12 mouse cellular contexts compared by ENCODE assay signal in the genomic region with DNA sequence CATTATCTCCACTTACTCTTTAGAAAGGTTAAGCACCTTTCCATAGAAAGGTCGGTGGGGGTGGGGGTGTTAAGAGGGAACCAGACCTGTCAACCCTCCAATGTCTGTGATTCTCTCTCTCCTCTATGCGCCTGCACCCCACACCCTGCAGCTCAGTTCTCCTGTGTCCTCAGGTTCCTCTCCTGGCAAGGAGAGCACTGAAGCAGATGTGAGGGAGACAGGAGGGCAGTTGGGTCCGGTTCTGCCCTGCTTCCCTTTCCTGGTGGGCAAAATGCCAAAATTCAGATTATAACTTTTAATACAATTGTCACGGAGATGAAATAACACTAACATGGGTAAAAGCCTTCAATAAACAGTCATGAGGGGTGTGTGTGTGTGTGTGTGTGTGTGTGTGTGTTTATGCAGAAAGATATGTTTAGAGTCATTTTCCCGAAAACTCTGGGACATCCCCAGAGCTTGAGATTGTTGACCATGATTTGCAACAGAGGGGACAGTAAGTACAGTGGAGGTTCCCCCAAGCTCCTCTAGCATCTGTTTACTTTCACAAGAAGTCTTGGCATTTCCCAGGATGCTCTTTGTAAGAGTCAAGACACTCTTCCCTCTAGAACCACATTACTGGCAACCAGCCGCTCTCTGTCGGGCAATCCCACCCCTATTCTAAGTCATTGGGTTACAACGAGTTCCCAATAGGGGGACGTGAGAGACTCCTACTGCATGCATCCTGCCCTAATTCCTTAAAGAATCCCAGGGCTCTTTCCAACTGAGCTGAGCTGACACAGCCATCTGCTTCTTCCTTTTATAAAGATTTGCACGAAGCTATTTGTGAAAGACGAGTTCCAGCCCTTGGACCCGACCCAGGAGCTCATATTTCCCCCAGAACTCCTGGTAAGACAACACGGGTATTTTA. TPM values are rescaled to one million over a fixed set of nuclear protein-coding genes. Genes with fewer than 3 reads are reported as not detected.
DNase-seq lines count a peak whose midpoint lies in the region; ATAC-seq lines count a peak whose summit lies in the region.
"Had no signal": no experiment of that assay in that cellular context is flagged by ENCODE, and none has a peak within 500 bp of the region (broad histone marks: within the 10 kb centered on the region; RNA-seq: fewer than 3 reads in every experiment).

No protein-coding gene starts in this region.

- no peaks in the 10 kb centered on the region for H3K36me3 ChIP-seq in lung, embryonic 16.5 days (ENCODE audit: control insufficient read depth, insufficient read depth, low read length)
- H3K36me3 ChIP-seq in intestine, embryonic 15.5 days = no peaks in the 10 kb centered on the region
- no peaks in the 10 kb centered on the region for H3K36me3 ChIP-seq in stomach, embryonic 14.5 days (ENCODE audit: control insufficient read depth, insufficient read depth, low read length)

- peaks cover 5% of the 10 kb centered on the region; the same call in 1 of the 2 replicates for H3K4me1 ChIP-seq in lung, embryonic 16.5 days (replicated peaks; ENCODE audit: control insufficient read depth, insufficient read depth, low read length)
- 0 out of 2 replicates have a peak, but pooled peaks cover 3% of the 10 kb centered on the region for H3K4me1 ChIP-seq in intestine, embryonic 15.5 days (replicated peaks)
- 0 out of 2 replicates have a peak, but pooled peaks cover 14% of the 10 kb centered on the region for H3K4me1 ChIP-seq in stomach, embryonic 14.5 days (ENCODE audit: control insufficient read depth, insufficient read depth, low read length)

- H3K9me3 ChIP-seq in lung, embryonic 16.5 days (ENCODE audit: control insufficient read depth, low read length) = no peaks in the 10 kb centered on the region
- no peaks in the 10 kb centered on the region for H3K9me3 ChIP-seq in intestine, embryonic 15.5 days
- no peaks in the 10 kb centered on the region for H3K9me3 ChIP-seq in stomach, embryonic 14.5 days (ENCODE audit: control insufficient read depth, low read depth, low read length)

- H3K4me2 ChIP-seq in lung, embryonic 16.5 days (ENCODE audit: low read depth, low read length) = no peak overlapping the region
- H3K4me2 ChIP-seq in intestine, embryonic 15.5 days (replicated peaks) = no peak overlapping the region
- H3K4me2 ChIP-seq in stomach, embryonic 14.5 days (replicated peaks; ENCODE audit: low read depth, low read length) = 0 out of 2 replicates have a peak overlapping the region, but pooled peaks have one; percentile 14

- peak overlapping the region; percentile 32; the same call in 1 of the 2 replicates for H3K27ac ChIP-seq in lung, embryonic 16.5 days (ENCODE audit: low read length)
- peak overlapping the region; percentile 52; the same call in 1 of the 2 replicates for H3K27ac ChIP-seq in intestine, embryonic 15.5 days
- H3K27ac ChIP-seq in stomach, embryonic 14.5 days (ENCODE audit: low read length) = peak overlapping the region; percentile 82; the same call in 1 of the 2 replicates
- H3K27ac ChIP-seq: liver, embryonic 14.5 days had no signal

- 36% methylated on average over 13 of the region's 13 CpGs for WGBS in lung, embryonic 16.5 days
- 36% methylated on average over 13 of the region's 13 CpGs for WGBS in intestine, embryonic 15.5 days
- WGBS in stomach, embryonic 14.5 days = 33% methylated on average over 13 of the region's 13 CpGs

- H3K4me3 ChIP-seq in lung, embryonic 16.5 days (ENCODE audit: low read length) = no peak overlapping the region
- no peak overlapping the region for H3K4me3 ChIP-seq in intestine, embryonic 15.5 days (replicated peaks)
- no peak overlapping the region for H3K4me3 ChIP-seq in stomach, embryonic 14.5 days (ENCODE audit: low read depth, low read length)

- no peak overlapping the region for H3K9ac ChIP-seq in lung, embryonic 16.5 days (ENCODE audit: low read length)
- no peak overlapping the region for H3K9ac ChIP-seq in intestine, embryonic 15.5 days
- H3K9ac ChIP-seq in stomach, embryonic 14.5 days (replicated peaks; ENCODE audit: low read depth, low read length) = no peak overlapping the region
- H3K9ac ChIP-seq: liver, embryonic 14.5 days had no signal

- peak; percentile 83 for ATAC-seq in lung, embryonic 16.5 days (ENCODE audit: low read depth)
- ATAC-seq in intestine, embryonic 15.5 days = peak; percentile 71
- peak; percentile 74; the same call in 1 of the 2 replicates for ATAC-seq in stomach, embryonic 14.5 days (ENCODE audit: insufficient number of reproducible peaks, insufficient read depth, low FRiP score, low read depth)

- DNase-seq in gastrocnemius, adult 18-20 months (ENCODE audit: low spot score) = peak; percentile 29
- DNase-seq in gastrocnemius, postnatal 25 days = no peak
- DNase-seq in lung, postnatal 25 days (ENCODE audit: low spot score) = no peak
- DNase-seq in urinary bladder, postnatal 25 days (ENCODE audit: low spot score) = no peak
- DNase-seq in retina, postnatal 1 day = no peak
- DNase-seq: adrenal gland, adult 8-10 months; thymus, postnatal 14 days had no signal

- H3K27me3 ChIP-seq in lung, embryonic 16.5 days (ENCODE audit: control insufficient read depth, insufficient read depth, low read depth, low read length) = no peaks in the 10 kb centered on the region
- H3K27me3 ChIP-seq in intestine, embryonic 15.5 days (replicated peaks) = no peaks in the 10 kb centered on the region
- no peaks in the 10 kb centered on the region for H3K27me3 ChIP-seq in stomach, embryonic 14.5 days (ENCODE audit: control insufficient read depth, insufficient read depth, low read length)

RNA-seq across cellular contexts. Expression of a gene that starts 13.5 kb away (rescaled TPM):
- total RNA-seq in gastrocnemius, adult 18-20 months (2021) = under 1 TPM; 0.05 to 0.14 TPM
- total RNA-seq in gastrocnemius, postnatal 25 days (2021) = not detected
- 0.05 TPM in 1 of 2 replicates, not detected in the other for polyA plus RNA-seq in lung, embryonic 16.5 days (2015; fragmentation: Nextera tagmentation; extraction: Ambion mirVana)
- 0.03 TPM in 1 of 2 replicates, not detected in the other for polyA plus RNA-seq in intestine, embryonic 15.5 days (2015; fragmentation: Nextera tagmentation; extraction: Ambion mirVana)
- polyA plus RNA-seq in stomach, embryonic 14.5 days (2014; fragmentation: Nextera tagmentation; extraction: Ambion mirVana) = 0.10 TPM in 2 replicates
- polyA plus RNA-seq: neural tube, embryonic 14.5 days had no signal

Comparison
In these comparisons a context has a peak if more than half of its experiments do, and no peak if none do; other contexts are left out.
1. H3K27ac ChIP-seq: peak in every context shown above with its lines; median percentile 82 in stomach, embryonic 14.5 days; 52 in intestine, embryonic 15.5 days; 32 in lung, embryonic 16.5 days.